Mouse (Mus musculus): Measurements from ENCODE around the gene Zfand3.

Gene Zfand3

GRCm38 (mm10) chr17:29998566-29999295, 5.8 kb upstream of the Zfand3 start:
- DNase-seq (ENCODE audit: low spot score): no peak

DNA sequence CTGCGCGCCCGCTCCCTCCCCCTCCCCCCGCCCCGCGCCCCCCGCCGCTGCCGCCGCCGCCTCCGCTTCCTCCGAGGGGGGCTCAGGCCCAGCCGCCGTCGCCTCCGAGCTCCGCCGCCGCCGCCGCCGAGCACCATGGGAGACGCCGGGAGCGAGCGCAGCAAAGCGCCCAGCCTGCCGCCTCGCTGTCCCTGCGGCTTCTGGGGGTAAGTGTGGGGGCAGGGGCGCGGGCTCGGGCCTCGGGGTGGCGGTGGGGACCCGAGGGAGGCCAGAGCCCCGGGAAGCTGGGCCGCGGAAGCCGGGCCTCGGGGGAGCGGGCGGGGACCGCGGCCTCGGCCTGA, 540 bp downstream of the Zfand3 start:
- DNase-seq (ENCODE audit: low spot score): no peak

DNA sequence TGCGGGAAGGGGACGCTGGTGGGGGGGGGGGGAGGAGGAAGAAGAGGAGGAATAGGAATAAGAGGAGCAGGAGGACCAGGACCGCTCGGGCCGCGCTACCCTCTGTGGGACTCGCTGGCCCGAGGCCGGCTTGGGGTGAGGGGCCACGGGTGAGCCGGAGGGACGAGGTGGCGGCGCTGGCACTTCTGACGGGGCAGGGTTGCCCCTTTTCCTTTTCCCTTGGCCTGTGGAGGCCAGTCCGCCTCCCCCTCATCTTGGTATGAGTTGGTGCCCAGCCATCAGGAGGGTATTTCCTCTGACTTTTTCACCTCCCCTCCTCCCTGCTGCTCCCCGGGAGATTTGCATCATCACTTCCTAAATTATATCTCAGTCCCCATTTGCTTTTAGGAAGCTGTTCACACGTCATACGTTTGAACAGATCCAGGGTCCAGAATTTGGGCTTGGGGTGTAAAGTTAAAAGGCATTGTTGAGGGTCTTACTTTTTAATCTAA, 963 bp downstream of the Zfand3 start:
- peak; percentile 20 for DNase-seq (ENCODE audit: low spot score)

GRCm38 (mm10) chr17:30006877-30007276, 2.3 kb downstream of the Zfand3 start:
- no peak for DNase-seq (ENCODE audit: low spot score)

DNA sequence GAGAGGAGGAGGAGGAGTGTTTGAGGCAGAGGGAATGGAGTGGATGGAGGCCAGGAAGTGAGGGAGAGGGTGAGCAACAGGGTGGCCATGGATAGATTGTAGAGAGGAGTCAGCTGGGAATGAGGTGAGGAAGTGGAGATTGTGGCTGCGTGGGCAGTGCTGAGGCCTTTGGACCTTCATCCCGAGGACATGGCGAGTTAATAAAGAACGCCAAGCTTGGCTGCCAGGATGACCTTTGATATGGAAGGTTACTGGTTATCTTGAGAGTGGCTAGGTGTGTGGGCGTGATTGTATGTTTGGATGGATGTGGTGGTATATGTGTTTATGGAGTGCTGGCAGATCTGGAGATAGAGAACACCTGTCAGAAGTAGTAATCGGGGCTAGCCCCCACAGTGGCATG, 3.4 kb downstream of the Zfand3 start:
- no peak for DNase-seq (ENCODE audit: low spot score)

- no peak for DNase-seq (ENCODE audit: low spot score)
Observed at GRCm38 (mm10) chr17:30008392-30008791, 3.9 kb downstream of the Zfand3 start.

DNA sequence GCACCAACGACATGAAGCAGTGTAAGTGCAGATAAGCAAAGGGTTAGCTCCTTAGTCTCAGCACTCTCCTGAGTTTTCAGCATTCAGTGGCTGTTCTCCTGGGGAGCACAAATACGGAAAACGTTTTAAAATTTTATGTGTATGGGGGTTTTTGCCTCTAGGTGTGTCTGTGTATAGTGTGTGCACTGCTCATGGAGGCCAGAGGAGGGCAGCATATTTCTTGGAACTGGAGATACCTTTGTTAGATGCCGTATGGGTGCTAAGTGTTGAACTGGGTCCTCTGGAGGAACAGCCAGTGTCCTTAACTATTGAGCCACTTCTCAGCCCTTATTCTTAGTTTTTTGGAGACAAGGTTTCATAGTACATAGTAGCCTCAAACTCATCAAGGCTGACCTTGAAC, 10.1 kb downstream of the Zfand3 start:
- DNase-seq (ENCODE audit: low spot score): no peak

DNA sequence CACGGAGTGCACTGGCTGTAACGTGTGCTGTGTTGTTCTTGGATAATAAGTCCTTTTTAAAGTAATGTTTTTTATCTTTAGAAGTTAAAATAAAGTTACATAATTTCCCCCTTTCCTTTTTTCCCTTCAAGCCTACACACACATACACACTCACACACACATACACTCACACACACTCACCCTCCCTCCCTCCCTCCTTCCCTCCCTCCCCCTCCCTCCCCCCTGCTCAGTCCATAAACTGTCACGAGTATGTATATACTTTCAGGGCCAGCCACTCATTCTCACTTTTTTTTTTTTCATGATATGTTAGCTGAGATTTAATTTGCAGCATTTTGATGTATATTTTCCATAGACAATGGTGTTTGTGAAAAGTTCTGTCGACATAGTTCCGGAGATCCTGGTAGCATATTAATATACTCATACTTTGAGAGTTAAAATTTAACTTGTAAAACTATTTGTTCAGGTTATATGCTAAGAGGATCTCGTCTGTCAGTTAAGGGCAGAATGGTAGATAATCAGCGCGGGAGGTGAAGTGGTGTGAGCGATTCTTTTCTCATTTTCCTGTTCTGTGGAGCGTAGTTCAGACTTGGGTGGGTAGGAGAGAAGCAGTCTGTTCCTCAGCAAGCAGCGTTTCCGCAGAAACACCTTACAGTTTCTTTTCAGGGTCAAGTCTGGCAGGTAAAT, 14.5 kb downstream of the Zfand3 start:
- DNase-seq (ENCODE audit: low spot score): no peak

DNA sequence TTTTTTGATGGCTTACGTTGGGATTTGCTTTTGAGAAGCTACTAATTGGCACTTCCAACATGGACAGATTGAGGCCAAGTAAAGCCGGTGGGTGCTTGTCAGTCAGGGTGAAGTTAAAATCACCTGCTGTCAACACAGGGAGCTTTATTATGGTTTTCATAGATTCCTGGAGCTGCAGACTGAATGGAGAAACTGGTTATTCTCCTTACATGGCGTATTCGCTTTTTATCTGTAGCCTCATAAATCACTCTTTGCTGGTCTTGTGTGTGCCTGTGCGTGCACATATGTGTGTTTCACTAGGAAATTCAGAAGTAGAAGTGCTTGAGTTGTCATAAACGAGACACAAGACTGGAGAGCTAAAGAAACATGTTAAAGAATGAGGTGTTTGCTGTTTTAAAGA, 15.4 kb downstream of the Zfand3 start:
- no peak for DNase-seq (ENCODE audit: low spot score)

GRCm38 (mm10) chr17:30024651-30025050, 20.1 kb downstream of the Zfand3 start:
- DNase-seq (ENCODE audit: low spot score): peak; percentile 29

GRCm38 (mm10) chr17:30026617-30027016, 22.1 kb downstream of the Zfand3 start:
- DNase-seq (ENCODE audit: low spot score): no peak

DNA sequence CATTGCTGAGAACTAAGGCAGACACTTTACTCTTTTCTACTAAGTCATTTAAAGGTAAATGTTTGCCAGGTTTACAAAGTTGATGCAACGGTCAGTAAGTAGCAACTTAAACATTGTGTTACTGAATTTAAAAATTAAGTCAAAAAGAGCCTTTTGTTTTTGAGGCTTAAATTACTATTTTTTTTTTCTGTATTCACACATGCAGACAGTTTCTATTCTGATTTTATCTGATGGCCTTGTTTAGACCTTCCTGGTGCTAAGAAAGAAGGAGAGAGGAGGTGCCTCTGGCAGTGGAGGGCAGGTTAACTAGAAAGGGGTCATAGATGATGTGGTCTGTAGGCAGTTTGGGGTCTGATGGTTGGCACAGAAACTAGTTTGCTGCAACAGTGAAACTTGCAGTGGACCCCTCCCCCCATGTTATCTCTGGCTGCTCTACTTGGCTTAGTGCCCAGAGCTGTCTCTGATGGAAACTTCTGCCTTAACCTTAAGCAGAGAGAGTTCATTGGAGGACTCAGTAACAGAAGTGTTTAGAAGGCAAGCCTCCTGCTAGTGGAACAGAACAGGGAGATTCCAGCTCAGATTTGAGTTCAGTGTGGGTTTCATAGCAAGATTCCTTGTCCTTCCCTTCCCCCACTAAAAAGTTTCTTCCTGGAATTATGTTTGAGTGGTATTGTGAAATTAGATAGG, 23.0 kb downstream of the Zfand3 start:
- DNase-seq (ENCODE audit: low spot score): peak; percentile 14

DNA sequence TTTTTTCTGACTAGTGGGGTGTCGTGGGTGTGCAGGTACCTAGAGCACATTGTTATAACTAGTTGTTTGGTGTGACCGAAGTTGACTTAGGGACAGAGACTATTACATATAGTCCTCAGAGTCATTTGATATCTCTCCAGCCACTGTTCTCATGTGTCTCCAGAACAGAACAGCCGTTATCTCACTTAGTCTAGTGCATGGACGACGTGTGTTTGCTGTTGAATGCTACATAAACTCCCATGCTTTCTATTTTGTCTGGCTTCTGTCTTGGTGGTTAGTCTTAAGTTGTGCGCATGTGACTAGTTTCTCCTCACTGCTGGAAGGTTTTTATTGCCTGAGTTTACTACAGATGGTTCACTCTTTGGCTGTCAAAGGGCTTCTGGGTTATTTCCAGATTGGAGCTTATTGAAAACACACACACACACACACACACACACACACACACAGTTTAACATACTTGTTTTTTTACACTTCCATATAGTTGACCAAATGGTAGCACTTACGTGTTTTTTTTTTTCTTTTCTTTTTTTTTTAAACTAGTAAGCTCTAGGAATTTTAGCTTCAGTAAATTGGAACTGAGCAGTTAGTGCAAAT, 25.2 kb downstream of the Zfand3 start:
- DNase-seq (ENCODE audit: low spot score): no peak

DNA sequence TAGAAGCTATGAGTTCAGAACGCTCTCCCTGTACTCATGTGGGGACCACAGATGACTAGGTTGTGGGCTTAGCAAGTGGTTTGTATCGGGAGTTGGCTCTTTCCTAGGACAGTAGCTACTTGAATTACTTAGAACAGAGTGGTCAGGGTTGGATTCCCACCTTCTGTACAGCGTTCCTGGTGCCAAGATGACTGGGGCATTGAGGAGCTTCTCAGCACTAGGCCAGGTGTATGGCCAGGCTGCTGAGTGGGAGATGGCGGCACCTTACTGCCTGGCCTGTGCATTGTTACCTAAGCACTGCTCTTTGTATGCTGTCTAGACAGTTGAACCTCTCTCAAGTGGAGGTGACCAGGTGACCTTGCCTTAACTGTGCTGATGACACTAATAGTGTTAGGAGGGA, 28.3 kb downstream of the Zfand3 start:
- no peak for DNase-seq (ENCODE audit: low spot score)

DNA sequence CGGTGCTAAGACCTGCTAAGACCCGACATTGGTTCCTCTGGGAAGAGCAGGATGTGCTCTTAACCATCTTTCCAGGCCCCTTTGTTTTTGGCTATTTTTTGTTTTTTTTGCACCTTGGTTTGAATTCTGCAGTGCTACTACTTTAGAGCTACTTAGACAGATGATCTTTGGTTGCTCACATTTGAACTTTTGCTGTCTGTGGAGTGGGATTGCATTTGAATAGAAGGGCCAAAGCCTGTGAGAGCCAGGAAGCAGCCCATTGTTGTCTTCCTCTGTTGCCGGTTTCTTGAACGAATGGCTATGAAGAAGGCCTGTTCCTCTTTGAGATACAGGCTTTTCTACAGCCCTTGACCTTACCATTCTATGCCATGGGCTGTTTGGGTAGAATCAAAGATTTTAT, 29.5 kb downstream of the Zfand3 start:
- DNase-seq (ENCODE audit: low spot score): no peak

DNA sequence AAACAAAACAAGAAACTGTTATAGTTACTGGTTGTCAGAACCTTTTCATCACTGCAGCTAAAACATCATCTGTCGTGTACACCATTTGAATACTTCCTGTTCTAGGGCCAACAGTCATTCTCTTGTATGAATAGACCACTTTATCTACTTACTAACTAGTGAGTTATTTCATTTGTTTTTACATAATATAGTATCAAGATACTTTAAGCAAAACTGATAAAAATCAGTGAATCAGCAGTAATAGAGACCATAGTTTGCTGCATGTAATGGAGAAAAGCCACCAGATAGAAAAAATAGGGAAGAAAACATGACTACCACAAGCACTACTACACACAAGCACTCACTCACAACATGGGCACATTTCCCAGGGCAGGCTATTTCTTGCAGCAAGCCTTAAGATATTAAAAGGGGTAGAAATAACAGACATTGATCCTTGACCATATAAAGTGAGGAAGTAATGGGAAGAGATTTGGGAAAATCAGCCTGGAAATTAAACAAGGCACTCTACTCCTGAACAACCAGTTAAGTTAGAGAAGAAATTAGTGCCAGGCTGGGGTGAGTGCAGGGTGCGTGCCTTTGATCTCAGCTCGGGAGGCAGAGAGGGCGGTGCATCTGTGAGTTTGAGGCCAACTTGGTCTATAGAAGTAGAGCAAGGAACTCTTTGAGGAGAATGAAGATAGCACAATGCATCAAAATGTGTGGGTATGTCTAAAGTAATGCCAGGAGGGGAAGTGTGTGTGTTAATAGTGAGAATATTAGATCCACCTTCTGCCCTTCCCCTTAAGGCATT, 30.9 kb downstream of the Zfand3 start:
- no peak for DNase-seq (ENCODE audit: low spot score)

DNA sequence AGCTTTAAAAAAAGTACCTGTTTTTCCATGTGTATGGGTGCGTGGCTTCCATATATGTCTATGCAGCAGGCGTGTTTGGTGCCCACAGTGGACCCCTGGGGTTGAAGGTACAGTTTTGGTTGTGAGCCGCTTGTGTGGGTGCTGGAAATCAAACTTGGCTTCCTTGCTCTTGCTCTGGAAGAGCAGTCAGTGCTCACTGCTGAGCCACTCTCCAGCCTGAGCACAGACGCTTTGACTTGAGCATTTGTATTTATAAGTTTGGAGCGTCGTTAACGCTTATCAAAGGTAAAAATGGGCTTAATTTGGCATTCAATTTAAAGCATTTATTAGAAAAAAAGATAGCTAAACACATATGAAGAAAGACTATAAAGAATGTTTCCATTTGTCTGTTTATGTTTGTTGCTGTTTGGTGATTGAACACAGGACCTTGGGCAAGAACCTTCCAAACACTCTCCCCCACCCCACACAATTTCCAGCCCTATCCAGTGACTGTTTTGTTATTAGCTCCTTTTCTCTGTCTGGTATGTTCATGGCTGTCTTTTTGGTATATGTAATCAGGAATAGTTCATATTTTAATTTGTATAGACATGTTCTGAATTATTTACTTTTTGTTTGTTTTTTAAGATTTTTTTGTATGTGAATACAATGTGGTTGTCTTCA, 38.8 kb downstream of the Zfand3 start:
- DNase-seq (ENCODE audit: low spot score): no peak

DNA sequence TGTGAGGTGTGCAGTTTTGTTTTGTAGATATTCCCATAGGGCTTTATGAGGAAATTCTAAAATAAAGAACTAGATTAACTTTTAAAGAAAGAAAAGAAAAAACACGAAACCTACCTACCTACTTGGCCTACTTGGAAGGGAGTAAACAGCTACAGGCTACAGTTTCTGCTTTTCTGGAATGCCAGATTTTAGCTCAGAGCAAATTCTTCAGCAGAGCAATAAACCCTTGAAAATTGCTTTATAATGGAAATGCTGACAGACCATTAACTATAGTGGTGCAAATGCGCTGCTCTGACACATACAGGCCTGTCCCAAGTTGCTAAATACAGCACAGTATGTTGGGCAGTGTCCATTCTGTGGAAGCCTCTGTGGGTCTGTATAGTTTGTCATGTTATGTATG, 40.6 kb downstream of the Zfand3 start:
- no peak for DNase-seq (ENCODE audit: low spot score)

DNA sequence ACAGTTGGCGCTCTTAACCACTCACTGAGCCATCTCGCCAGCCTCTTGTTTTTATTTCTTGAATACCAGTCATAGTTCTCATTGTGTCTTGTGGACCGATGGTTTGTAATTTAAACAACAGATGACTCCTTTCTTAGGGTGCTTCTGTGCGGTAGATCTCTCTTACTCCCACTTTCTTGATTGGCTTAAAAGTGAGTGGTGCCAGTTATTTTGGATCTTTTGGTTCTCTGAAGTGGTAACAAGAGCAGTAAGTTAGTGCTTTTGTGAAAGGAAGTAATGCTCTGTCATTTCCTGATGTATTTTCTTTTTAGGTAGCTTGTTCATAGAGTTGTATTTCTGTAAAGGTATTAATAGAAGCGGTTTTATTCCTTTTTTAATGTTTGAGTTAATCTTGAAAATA, 42.1 kb downstream of the Zfand3 start:
- DNase-seq (ENCODE audit: low spot score): no peak

- no peak for DNase-seq (ENCODE audit: low spot score)
Observed at GRCm38 (mm10) chr17:30051523-30052346, 47.2 kb downstream of the Zfand3 start.

DNA sequence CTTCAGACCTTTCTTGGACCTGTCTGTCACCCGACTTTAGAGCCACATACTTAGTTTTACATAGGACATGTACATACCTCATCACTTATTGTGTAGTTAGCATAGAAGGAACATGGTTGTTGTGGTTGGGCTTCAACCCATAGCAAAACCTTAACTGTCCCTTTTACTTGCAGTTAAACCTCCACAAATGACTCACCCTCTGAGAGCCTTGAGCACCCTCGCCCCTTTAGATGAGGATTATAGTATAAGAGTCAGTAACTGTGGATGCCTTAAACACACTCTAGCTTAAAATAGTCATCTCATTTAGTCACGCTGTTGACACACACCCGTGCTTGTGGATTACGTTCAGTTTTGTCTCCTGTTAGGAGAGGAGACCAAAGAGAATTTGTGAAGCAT, 47.8 kb downstream of the Zfand3 start:
- DNase-seq (ENCODE audit: low spot score): no peak

Data from ovary, postnatal 10 days (tissue).